Mouse (Mus musculus) C2C12 (cell line): ENCODE data around the gene Gbp4. TPM values are rescaled to one million over a fixed set of nuclear protein-coding genes. Genes with fewer than 3 reads are reported as not detected.
"Not testable (repeated sequence)": the region's sequence is repeated elsewhere in the genome, so short reads cannot be mapped to it uniquely, and the experiment has no call there.

ENCODE experiments used
- H3K27me3 ChIP-seq: one replicate; pipeline ENCODE4 v1.6.1; 2011; ENCODE audit not compliant: control insufficient read depth, insufficient read depth, insufficient read length
- H3K36me3 ChIP-seq: one replicate; pipeline ENCODE4 v1.6.1; 2011; ENCODE audit not compliant: control insufficient read depth, insufficient read depth
- H3K4me3 ChIP-seq: one replicate; pipeline ENCODE4 v1.5.1; 2011; ENCODE audit warnings: mild to moderate bottlenecking, control low read depth; ENCODE audit not compliant: poor library complexity, insufficient read depth, severe bottlenecking
- H3K79me2 ChIP-seq: one replicate; pipeline ENCODE4 v1.6.1; 2011; ENCODE audit not compliant: control insufficient read depth, insufficient read depth
- H3K79me3 ChIP-seq: one replicate; pipeline ENCODE4 v1.6.1; 2011; ENCODE audit warnings: low read depth, control low read depth
- H3ac ChIP-seq: one replicate; pipeline ENCODE3; 2011; ENCODE audit warnings: low read depth; ENCODE audit not compliant: control insufficient read depth, insufficient read length
- CEBPB ChIP-seq: IDR thresholded peaks from one replicate; pipeline ENCODE4 v1.6.1; 2011; ENCODE audit warnings: low read depth, mild to moderate bottlenecking, control low read depth, moderate library complexity
- CTCF ChIP-seq: IDR thresholded peaks from one replicate; pipeline ENCODE4 v1.5.1; 2011; ENCODE audit not compliant: control insufficient read depth, insufficient read depth, insufficient read length
- FOSL1 ChIP-seq: IDR thresholded peaks from one replicate; pipeline ENCODE4 v1.8.0; 2011; ENCODE audit warnings: mild to moderate bottlenecking, low read length; ENCODE audit not compliant: poor library complexity, insufficient read depth, severe bottlenecking
- MAX ChIP-seq: IDR thresholded peaks from one replicate; pipeline ENCODE4 v1.6.1; 2011; ENCODE audit warnings: mild to moderate bottlenecking, control low read depth
- MYOD1 ChIP-seq: IDR thresholded peaks from one replicate; pipeline ENCODE4 v1.6.1; 2011; ENCODE audit warnings: low read depth; ENCODE audit not compliant: control insufficient read depth, insufficient read length
- MYOG ChIP-seq: IDR thresholded peaks from one replicate; pipeline ENCODE4 v1.6.1; 2011; ENCODE audit not compliant: control insufficient read depth, insufficient read length; ENCODE audit errors: extremely low read depth
- USF1 ChIP-seq: IDR thresholded peaks from one replicate; pipeline ENCODE4 v1.6.1; 2011; ENCODE audit warnings: low read depth, mild to moderate bottlenecking, control low read depth, moderate library complexity
- polyA plus RNA-seq: library from polyadenylated mRNA; unstranded; fragments of >200 nt; fragmentation: generic; extraction: Trizol; gene quantifications from one replicate; pipeline ENCODE4 v1.2.1, GENCODE M21; 2012; ENCODE audit warnings: missing spikeins

Gene Gbp4
- polyA plus RNA-seq, 1 experiment = not detected

DNA sequence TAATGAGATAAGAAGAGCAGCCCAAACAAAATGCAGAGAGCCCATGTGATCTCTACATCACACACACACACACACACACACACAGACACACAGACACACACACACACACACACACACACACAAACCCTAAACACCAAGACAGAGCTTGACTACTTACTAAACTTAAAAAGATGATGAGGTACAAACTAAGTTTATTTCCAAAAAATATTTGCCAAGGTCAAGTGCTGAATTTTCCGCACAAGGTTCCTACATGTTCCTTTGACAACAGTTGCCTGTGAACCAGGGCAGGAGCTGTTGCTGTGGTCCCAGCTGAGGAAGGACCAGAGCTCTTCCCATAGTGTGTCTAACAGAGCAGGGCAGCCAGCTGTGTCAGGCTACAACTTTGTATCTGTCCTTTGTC lies 480 bp downstream of the Gbp4 start:
- Histone ChIP-seq H3K79me2 (no peaks in the 10 kb centered on the region), H3K79me3 (no peaks in the 10 kb centered on the region), H3ac (no peak overlapping the region), H3K27me3 (no peaks in the 10 kb centered on the region), H3K36me3 (no peaks in the 10 kb centered on the region), H3K4me3 (no peak overlapping the region)
- TF ChIP-seq CEBPB = no peak
- TF ChIP-seq FOSL1 = no peak
- no peak for TF ChIP-seq USF1
- no peak for TF ChIP-seq MYOG
- no peak for TF ChIP-seq MAX
- no peak for TF ChIP-seq MYOD1
- TF ChIP-seq CTCF = no peak

DNA sequence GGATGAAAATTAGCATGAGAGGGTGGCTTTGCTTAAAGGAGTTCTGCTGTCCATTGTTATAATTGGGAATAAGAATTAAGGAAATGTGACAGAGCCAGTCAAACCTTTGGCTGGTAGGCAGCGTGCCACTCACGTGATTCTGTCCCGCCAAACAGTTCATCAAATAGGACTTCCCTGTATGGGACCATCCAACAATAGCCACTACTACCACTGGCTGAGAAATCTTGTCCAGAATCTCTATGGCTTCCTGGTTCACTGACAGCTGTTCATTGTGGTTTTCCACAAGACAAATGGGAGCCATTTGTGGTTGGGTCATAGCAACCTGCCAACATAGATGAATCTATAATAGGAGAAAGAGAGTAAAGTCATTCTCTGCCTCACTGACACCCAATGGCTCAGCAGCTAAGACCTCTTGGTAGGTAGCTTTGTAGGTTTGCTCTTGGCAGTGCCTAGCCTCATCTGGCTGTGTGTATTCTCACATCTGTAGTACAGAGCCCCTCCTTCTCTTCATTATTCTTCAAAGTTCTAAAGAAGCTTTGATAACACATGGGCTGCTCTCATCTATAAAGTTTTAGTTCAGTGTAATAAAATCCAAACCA lies 2.6 kb downstream of the Gbp4 start:
- TF ChIP-seq USF1 (peak; percentile 38), MAX (peak; percentile 10)
- not testable (repeated sequence) for H3K36me3 ChIP-seq, H3ac ChIP-seq, H3K4me3 ChIP-seq, H3K27me3 ChIP-seq, H3K79me2 ChIP-seq, H3K79me3 ChIP-seq

DNA sequence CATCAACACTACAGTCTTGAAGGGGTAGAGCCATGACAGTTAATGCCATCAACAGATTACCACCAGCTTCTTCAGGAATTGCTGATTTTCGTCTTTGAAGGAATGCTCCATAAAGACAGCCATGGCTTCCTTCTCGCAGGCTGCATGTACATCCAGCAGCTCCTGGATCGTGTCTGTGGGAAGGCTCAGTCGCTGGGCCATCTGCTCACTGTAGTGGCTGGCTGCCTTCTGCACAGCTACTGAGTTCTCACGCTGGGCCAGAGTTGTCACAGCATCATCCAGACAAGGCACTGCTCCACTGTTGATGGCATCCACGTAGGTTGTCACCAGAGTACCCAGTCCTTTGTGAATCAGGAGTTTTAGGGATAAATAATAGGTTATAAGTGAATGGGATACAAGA lies 17.7 kb downstream of the Gbp4 start:
- not testable (repeated sequence) for H3ac ChIP-seq, H3K79me3 ChIP-seq, H3K27me3 ChIP-seq, H3K79me2 ChIP-seq, H3K36me3 ChIP-seq, H3K4me3 ChIP-seq

DNA sequence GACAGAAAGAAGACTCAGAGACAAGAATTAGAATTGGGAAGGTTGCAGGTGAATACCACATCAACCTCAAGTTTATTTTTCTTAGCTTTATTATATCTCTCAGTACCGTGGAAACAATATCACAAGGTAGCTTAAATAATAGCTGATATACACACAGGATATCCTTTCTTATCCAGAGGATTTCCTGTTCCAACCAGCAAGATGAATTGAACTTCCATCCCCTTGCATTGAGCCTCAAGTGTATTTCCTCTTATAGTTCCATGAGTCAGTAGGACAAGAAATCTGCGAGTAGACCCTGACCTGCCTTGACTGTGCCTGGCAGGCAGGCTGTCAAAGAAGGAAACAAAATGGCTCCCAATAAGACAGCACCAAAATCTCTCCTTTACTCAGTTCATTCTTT lies 23.6 kb downstream of the Gbp4 start:
- Histone ChIP-seq H3K4me3 (no peak overlapping the region), H3K79me2 (no peaks in the 10 kb centered on the region), H3ac (no peak overlapping the region), H3K27me3 (no peaks in the 10 kb centered on the region), H3K79me3 (no peaks in the 10 kb centered on the region), H3K36me3 (no peaks in the 10 kb centered on the region)
- TF ChIP-seq CTCF (no peak), CEBPB (no peak), MYOG (no peak), MYOD1 (no peak), FOSL1 (no peak), USF1 (no peak), MAX (no peak)

DNA sequence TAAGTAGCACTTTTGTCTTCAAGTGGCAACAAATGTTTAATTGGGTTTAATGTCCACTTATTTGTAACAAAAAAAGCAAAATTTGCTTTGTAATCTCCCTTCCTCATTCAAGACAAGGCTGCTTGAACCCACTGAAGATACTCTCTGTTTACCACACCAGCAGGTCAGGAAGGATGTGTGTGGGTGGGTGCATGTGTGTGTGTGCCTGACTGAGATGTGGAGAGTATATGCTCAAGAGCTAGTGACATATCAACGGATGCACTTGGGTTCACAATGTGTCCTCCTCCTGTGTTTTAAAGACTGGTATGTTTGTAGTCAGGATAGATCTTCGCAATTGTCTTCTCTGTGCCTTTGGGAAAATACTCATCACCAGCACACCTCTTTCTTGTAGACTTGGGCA lies 24.7 kb downstream of the Gbp4 start:
- Histone ChIP-seq H3K36me3 (no peaks in the 10 kb centered on the region), H3ac (no peak overlapping the region), H3K79me3 (no peaks in the 10 kb centered on the region), H3K4me3 (no peak overlapping the region), H3K27me3 (no peaks in the 10 kb centered on the region), H3K79me2 (no peaks in the 10 kb centered on the region)
- TF ChIP-seq MAX = no peak
- TF ChIP-seq USF1 = no peak
- no peak for TF ChIP-seq MYOG
- no peak for TF ChIP-seq CEBPB
- TF ChIP-seq CTCF = no peak
- no peak for TF ChIP-seq FOSL1
- no peak for TF ChIP-seq MYOD1

- no peaks in the 10 kb centered on the region for H3K79me3 ChIP-seq
- H3K4me3 ChIP-seq = no peak overlapping the region
- TF ChIP-seq MYOD1 (no peak), MAX (no peak), MYOG (no peak), CTCF (no peak), FOSL1 (no peak), USF1 (no peak), CEBPB (no peak)
- H3K27me3 ChIP-seq = no peaks in the 10 kb centered on the region
- no peak overlapping the region for H3ac ChIP-seq
- no peaks in the 10 kb centered on the region for H3K79me2 ChIP-seq
- no peaks in the 10 kb centered on the region for H3K36me3 ChIP-seq
Measured at GRCm38 (mm10) chr5:105113656-105114055, 25.7 kb downstream of the Gbp4 start.

GRCm38 (mm10) chr5:105110271-105110852 lies 29.0 kb downstream of the Gbp4 start:
- not testable (repeated sequence) for H3K79me2 ChIP-seq, H3ac ChIP-seq, H3K4me3 ChIP-seq, H3K79me3 ChIP-seq, H3K36me3 ChIP-seq, H3K27me3 ChIP-seq

GRCm38 (mm10) chr5:105109775-105110174 lies 29.6 kb downstream of the Gbp4 start:
- H3K4me3 ChIP-seq, H3K36me3 ChIP-seq, H3K27me3 ChIP-seq, H3K79me3 ChIP-seq, H3ac ChIP-seq, H3K79me2 ChIP-seq: not testable (repeated sequence)

DNA sequence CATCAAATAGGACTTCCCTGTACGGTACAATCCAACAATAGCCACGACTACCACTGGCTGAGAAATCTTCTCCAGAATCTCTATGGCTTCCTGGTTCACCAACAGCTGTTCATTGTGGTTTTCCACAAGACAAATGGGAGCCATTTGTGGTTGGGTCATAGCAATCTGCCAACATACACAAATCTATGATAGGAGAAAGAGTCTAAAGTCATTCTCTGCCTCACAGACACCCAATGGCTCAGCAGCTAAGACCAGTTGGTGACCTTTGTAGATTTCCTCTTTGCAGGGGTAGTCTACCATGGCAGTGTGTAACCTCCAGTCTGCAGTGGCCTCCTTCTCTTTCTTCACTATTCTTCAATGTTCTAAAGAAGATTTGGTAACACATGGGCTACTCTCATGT lies 33.7 kb downstream of the Gbp4 start:
- H3K27me3 ChIP-seq, H3K79me2 ChIP-seq, H3K4me3 ChIP-seq, H3K79me3 ChIP-seq, H3ac ChIP-seq, H3K36me3 ChIP-seq: not testable (repeated sequence)
